Mouse (Mus musculus) thymus, postnatal 10 days (tissue): ENCODE measurements around the gene Tsga10.
A peak's percentile ranks its signal among the peaks of the same experiment; 100 is the strongest.
"Not testable (repeated sequence)": the region's sequence is repeated elsewhere in the genome, so short reads cannot be mapped to it uniquely, and the experiment has no call there.

Experiments
- DNase-seq, 2 experiments: peaks; one replicate each; pipeline ENCODE4 v3.0.0; 2021; ENCODE audit warnings: low spot score in 2 of 2

The Tsga10 gene

DNA sequence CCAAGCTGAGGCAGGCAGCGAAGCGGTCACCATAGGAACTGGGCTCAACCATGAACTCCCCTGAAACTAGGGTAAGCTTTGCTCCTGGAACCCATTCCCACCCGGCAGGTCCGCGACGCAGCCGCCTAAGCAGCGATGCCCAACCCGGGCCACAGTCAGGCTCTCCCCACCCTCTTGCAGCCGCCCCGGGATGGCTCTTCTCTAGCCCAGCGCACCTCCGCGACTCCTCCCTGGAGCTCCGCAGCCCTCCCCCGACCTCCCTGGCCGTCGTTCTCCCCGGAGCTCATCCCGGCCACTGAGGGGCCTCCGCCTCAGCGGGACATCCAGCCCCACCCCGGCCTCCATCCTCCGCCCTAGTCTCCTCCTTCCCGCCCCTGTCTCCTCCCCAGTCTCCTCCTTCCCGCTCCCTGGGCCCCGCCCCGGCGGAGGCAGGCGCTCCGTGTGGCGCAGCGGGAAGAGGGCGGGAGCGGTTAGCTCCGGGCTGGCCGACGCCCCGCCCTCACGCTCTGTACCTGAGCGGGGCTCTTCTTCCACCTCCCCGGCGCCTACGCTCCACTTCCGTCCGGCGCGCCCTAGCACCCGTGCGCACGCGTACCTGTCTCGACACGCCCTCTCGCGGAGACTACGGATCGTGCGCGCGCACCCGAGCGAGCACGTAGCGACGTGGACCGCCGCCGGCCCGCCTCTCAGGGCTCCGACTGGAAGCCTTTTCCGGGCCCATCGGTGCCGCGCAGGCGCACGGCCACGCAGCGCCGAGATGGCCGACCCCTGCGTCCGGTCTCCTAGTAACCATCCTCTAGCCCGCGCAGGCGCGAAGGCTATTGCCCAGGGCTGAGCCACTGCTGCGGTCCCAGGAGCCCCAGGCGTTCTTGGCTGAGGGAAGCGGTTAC, 1.5 kb downstream of the Tsga10 start:
- DNase-seq, result peak; percentile 99 to 100

- no peak for DNase-seq
Measured at GRCm38 (mm10) chr1:37850696-37851095, 15.5 kb downstream of the Tsga10 start.

GRCm38 (mm10) chr1:37846878-37847277, 19.4 kb downstream of the Tsga10 start:
- no peak for DNase-seq

GRCm38 (mm10) chr1:37831681-37832080, 34.5 kb downstream of the Tsga10 start:
- DNase-seq, result no peak

GRCm38 (mm10) chr1:37802291-37802690, 63.9 kb downstream of the Tsga10 start:
- not testable (repeated sequence) for DNase-seq

- DNase-seq, result no peak
Measured at GRCm38 (mm10) chr1:37800298-37800697, 65.9 kb downstream of the Tsga10 start.

- DNase-seq, result no peak
Measured at GRCm38 (mm10) chr1:37799505-37799904, 66.7 kb downstream of the Tsga10 start.

DNA sequence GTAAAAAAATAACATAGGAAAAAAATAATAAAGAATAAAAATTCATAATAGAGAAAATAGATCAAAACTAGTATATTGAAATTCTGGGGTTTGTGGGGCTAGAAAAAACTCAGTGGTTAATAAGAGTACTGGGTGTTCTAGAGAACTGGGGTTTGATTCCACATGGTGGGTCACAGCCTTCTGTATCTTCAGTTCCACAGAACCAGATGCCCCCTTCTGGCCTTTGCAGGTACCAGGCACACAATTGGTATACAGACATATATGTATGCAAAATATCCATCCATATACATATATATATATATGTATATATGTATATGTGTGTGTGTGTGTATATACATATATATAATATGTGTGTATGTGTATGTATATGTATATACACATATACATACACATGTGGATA, 106.8 kb downstream of the Tsga10 start:
- DNase-seq, result peak in 1 of 2 experiments; percentile 12

DNA sequence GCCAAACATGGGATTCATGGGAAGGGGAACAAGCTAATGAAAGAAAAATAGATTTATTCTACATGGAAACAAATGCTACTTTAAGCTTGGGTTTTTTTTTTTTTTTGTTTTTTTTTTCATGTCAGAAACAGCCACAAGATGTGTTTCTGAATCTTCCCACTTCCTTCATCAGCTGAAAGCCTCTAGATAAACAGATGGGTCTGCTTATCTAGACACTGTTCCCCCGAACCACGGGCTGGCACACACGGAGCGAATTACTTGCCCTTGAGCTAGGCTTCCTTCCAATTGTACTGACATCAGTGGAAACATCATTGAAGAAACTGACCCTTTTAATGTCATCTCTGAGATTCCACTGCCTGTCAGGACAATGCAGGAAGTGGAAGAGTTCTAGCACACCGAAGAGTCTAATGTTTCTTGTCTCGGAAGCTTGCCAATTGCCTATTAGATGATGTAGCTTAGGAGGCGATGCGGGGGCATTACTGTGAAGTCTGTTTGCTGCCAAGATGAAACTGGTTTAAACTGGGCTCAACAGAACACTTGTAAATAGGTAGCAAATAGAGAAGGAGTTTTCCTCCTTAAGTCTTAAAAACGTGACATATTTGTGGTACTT, 121.5 kb downstream of the Tsga10 start:
- no peak for DNase-seq

DNA sequence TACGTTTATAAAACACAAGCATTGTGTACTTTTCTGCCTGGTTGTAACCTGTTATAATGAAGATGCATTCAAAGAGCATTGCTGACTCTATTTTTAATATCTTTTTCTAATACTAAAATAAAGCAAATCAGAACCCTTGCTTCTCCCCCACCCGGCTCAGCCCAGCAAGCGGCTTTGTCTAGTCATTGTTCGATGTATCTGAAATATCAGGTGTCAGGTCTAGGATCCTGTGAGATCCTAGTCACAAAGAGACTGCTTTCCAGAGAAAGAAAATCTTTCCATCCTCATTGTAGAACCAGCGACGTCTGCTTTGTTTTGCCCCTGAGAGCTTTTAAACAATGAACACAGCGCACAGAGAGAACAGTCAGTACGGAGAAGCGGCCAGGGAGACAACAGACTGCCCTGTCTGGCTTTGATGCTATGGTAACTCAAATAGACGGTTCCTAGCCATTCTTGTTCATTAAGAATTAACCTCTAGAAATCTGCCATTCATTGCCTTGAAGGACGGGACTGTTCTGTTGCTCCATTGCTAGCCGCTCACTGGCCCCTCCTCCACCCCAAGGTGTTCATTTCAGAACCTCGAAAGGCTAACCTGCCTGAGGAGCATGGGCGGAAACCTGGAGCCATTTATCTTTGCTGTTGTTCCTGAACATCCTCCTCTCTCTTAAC, 123.5 kb downstream of the Tsga10 start:
- no peak for DNase-seq

DNA sequence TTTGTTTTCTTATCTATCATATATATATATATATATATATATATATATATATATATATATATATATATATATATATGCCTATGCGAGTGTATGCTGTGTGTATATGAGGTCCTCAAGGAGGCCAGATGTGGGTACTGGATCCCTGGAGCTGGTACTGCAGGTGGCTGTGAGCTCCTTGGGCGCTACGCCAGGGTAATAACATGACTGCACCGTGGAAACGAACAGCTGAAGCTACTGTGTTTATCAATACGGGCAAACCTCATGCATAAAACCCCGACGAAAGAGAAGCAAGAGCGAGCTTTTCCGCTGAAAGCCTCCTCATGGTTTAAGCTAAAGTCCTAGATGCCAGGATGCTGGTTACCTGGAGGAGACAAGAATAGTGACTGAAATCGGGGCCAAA, 124.1 kb downstream of the Tsga10 start:
- DNase-seq, result no peak

GRCm38 (mm10) chr1:37740161-37740802, 125.9 kb downstream of the Tsga10 start:
- DNase-seq, result no peak

- no peak for DNase-seq
Measured at GRCm38 (mm10) chr1:37738895-37739294, 127.3 kb downstream of the Tsga10 start.

GRCm38 (mm10) chr1:37737045-37737444, 129.2 kb downstream of the Tsga10 start:
- DNase-seq, result no peak

DNA sequence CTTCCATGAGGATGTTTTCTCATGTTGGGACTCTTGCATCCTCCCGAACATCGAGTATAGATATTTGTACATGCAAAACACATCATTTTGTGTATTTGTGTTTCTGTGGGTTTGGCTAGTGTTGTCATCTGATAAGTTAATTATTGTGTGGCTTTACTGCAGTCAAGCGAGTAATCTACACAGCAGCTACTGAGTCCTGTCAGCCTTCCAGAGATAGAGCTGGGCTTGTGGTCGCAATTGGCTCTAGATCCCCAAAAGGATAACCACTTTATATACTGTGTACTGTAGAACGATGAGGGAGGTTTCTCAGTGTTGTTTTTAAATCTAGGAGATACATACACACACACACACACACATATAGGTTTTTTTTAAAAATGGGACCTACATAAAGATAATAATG, 130.3 kb downstream of the Tsga10 start:
- DNase-seq, result no peak

- DNase-seq, result no peak
Measured at GRCm38 (mm10) chr1:37734841-37735240, 131.4 kb downstream of the Tsga10 start.

- DNase-seq, result no peak
Measured at GRCm38 (mm10) chr1:37729353-37729752, 136.9 kb downstream of the Tsga10 start.

DNA sequence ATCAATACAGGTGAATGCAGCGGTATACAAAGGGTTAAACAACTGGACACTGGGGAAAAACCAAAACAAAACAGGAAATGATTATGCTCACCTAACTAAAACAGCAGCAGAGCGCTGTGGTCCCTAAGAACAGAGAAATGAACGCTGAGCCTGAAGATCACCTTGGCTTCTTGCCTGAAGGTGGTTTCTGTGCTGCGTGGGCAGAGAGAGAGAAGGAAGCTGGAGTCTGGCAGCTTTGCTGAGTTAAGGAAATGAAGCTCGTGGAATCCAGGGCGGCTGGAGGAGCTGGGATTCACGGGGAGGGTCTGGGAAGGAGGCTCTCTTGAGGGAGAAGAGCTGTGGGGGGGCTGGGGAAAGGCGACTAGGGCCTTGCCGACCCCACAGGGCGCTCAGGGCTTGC, 138.2 kb downstream of the Tsga10 start:
- DNase-seq, result no peak

GRCm38 (mm10) chr1:37727186-37727585, 139.0 kb downstream of the Tsga10 start:
- no peak for DNase-seq

GRCm38 (mm10) chr1:37726426-37726825, 139.8 kb downstream of the Tsga10 start:
- DNase-seq, result no peak

GRCm38 (mm10) chr1:37725880-37726279, 140.3 kb downstream of the Tsga10 start:
- no peak for DNase-seq

- no peak for DNase-seq
Measured at GRCm38 (mm10) chr1:37721092-37721491, 145.1 kb downstream of the Tsga10 start.
